Mouse (Mus musculus) embryo, embryonic 11.5 days (tissue): ENCODE data around the gene Dcdc2a.

Experiments used
- DNase-seq: peaks from one replicate; pipeline ENCODE4 v3.0.0-alpha.2; 2012; ENCODE audit warnings: low read depth, low spot score

Gene Dcdc2a

GRCm38 (mm10) chr13:25168891-25169290 lies 113.1 kb downstream of the Dcdc2a start:
- no peak for DNase-seq

GRCm38 (mm10) chr13:25177835-25178234 lies 122.0 kb downstream of the Dcdc2a start:
- DNase-seq, result no peak

GRCm38 (mm10) chr13:25178236-25179001 lies 122.6 kb downstream of the Dcdc2a start:
- no peak for DNase-seq

- peak; percentile 35 for DNase-seq
Measured at GRCm38 (mm10) chr13:25186436-25187325, 130.9 kb downstream of the Dcdc2a start.

GRCm38 (mm10) chr13:25187326-25187710 lies 131.5 kb downstream of the Dcdc2a start:
- DNase-seq, result peak; percentile 27

- DNase-seq, result no peak
Measured at GRCm38 (mm10) chr13:25189419-25190144, 133.8 kb downstream of the Dcdc2a start.

GRCm38 (mm10) chr13:25190218-25190617 lies 134.4 kb downstream of the Dcdc2a start:
- DNase-seq, result no peak

- DNase-seq, result no peak
Measured at GRCm38 (mm10) chr13:25195706-25196105, 139.9 kb downstream of the Dcdc2a start.

GRCm38 (mm10) chr13:25199916-25200315 lies 144.1 kb downstream of the Dcdc2a start:
- no peak for DNase-seq

- DNase-seq, result no peak
Measured at GRCm38 (mm10) chr13:25206950-25207349, 151.1 kb downstream of the Dcdc2a start.

- no peak for DNase-seq
Measured at GRCm38 (mm10) chr13:25218394-25218793, 162.6 kb downstream of the Dcdc2a start.

GRCm38 (mm10) chr13:25220186-25220787 lies 164.5 kb downstream of the Dcdc2a start:
- no peak for DNase-seq

- no peak for DNase-seq
Measured at GRCm38 (mm10) chr13:25251893-25252292, 196.1 kb downstream of the Dcdc2a start.

- peak; percentile 14 for DNase-seq
Measured at GRCm38 (mm10) chr13:25254478-25255263, 198.9 kb downstream of the Dcdc2a start.

- no peak for DNase-seq
Measured at GRCm38 (mm10) chr13:25257608-25258007, 201.8 kb downstream of the Dcdc2a start.
